Mouse (Mus musculus) megakaryocyte, embryonic 14.5 days (primary cell): ENCODE data around the gene Dagla. TPM values are rescaled to one million over a fixed set of nuclear protein-coding genes. Genes with fewer than 3 reads are reported as not detected.

ENCODE experiments used
- H3K27me3 ChIP-seq: replicated peaks from 2 replicates; pipeline ENCODE3; 2012; ENCODE audit warnings: inconsistent platforms
- H3K36me3 ChIP-seq: replicated peaks from 2 replicates; pipeline ENCODE3; 2012; ENCODE audit warnings: low read length, inconsistent platforms, mixed read lengths
- H3K4me1 ChIP-seq: 2 replicates; pipeline ENCODE4 v1.6.1; 2012; ENCODE audit warnings: inconsistent platforms
- H3K4me3 ChIP-seq: replicated peaks from 2 replicates; pipeline ENCODE3; 2012; ENCODE audit warnings: moderate library complexity, mild to moderate bottlenecking, inconsistent platforms
- H3K9me3 ChIP-seq: 2 replicates; pipeline ENCODE4 v1.6.1; 2012; ENCODE audit warnings: inconsistent platforms
- FLI1 ChIP-seq: IDR thresholded peaks from 2 replicates; pipeline ENCODE4 v1.6.1; 2012; ENCODE audit warnings: low read length, inconsistent platforms, mixed read lengths
- GATA1 ChIP-seq: IDR thresholded peaks from 3 replicates; pipeline ENCODE4 v1.6.1; 2012; ENCODE audit warnings: mixed read lengths, low read length, inconsistent platforms, borderline replicate concordance
- polyA plus RNA-seq: library from polyadenylated mRNA; stranded (reverse); fragments of >175 nt; gene quantifications from 2 replicates; pipeline ENCODE4 v1.2.3, GENCODE M21; 2012; ENCODE audit warnings: low replicate concordance; ENCODE audit not compliant: insufficient read depth

The Dagla gene
- polyA plus RNA-seq, 1 experiment, result 1.1 TPM

GRCm38 (mm10) chr19:10301263-10301662 lies 3.4 kb downstream of the Dagla start:
- no peak overlapping the region for H3K4me3 ChIP-seq
- TF ChIP-seq FLI1 (no peak), GATA1 (no peak)
- peaks cover 19% of the 10 kb centered on the region for H3K4me1 ChIP-seq
- H3K9me3 ChIP-seq, result 0 out of 2 replicates have a peak, but pooled peaks cover 3% of the 10 kb centered on the region
- no peaks in the 10 kb centered on the region for H3K36me3 ChIP-seq
- H3K27me3 ChIP-seq, result peaks cover 96% of the 10 kb centered on the region

GRCm38 (mm10) chr19:10300809-10301208 lies 3.9 kb downstream of the Dagla start:
- Histone ChIP-seq H3K4me1 (peaks cover 19% of the 10 kb centered on the region), H3K9me3 (0 out of 2 replicates have a peak, but pooled peaks cover 3% of the 10 kb centered on the region), H3K27me3 (peaks cover 96% of the 10 kb centered on the region), H3K4me3 (no peak overlapping the region), H3K36me3 (no peaks in the 10 kb centered on the region)
- no peak for TF ChIP-seq GATA1
- TF ChIP-seq FLI1, result no peak

GRCm38 (mm10) chr19:10298268-10298667 lies 6.4 kb downstream of the Dagla start:
- Histone ChIP-seq H3K27me3 (peaks cover 96% of the 10 kb centered on the region), H3K4me1 (peaks cover 4% of the 10 kb centered on the region), H3K36me3 (no peaks in the 10 kb centered on the region), H3K4me3 (no peak overlapping the region), H3K9me3 (no peaks in the 10 kb centered on the region)
- no peak for TF ChIP-seq FLI1
- TF ChIP-seq GATA1, result no peak

- Histone ChIP-seq H3K4me1 (peaks cover 4% of the 10 kb centered on the region), H3K36me3 (no peaks in the 10 kb centered on the region), H3K9me3 (no peaks in the 10 kb centered on the region), H3K4me3 (no peak overlapping the region), H3K27me3 (peaks cover 94% of the 10 kb centered on the region)
- TF ChIP-seq FLI1 (no peak), GATA1 (no peak)
Measured at GRCm38 (mm10) chr19:10297041-10297503, 7.6 kb downstream of the Dagla start.

GRCm38 (mm10) chr19:10296306-10296705 lies 8.4 kb downstream of the Dagla start:
- Histone ChIP-seq H3K4me1 (peaks cover 2% of the 10 kb centered on the region), H3K27me3 (peaks cover 93% of the 10 kb centered on the region), H3K36me3 (no peaks in the 10 kb centered on the region), H3K4me3 (no peak overlapping the region), H3K9me3 (no peaks in the 10 kb centered on the region)
- TF ChIP-seq FLI1 (no peak), GATA1 (no peak)

GRCm38 (mm10) chr19:10294631-10295562 lies 9.8 kb downstream of the Dagla start:
- H3K4me1 ChIP-seq, result peaks cover 6% of the 10 kb centered on the region; the same call in 1 of the 2 replicates
- TF ChIP-seq FLI1 (no peak), GATA1 (no peak)
- H3K36me3 ChIP-seq, result no peaks in the 10 kb centered on the region
- H3K4me3 ChIP-seq, result no peak overlapping the region
- H3K9me3 ChIP-seq, result no peaks in the 10 kb centered on the region
- peaks cover 92% of the 10 kb centered on the region for H3K27me3 ChIP-seq

- Histone ChIP-seq H3K4me1 (peaks cover 6% of the 10 kb centered on the region; the same call in 1 of the 2 replicates), H3K4me3 (no peak overlapping the region), H3K9me3 (no peaks in the 10 kb centered on the region), H3K36me3 (no peaks in the 10 kb centered on the region), H3K27me3 (peaks cover 91% of the 10 kb centered on the region)
- TF ChIP-seq GATA1 (no peak), FLI1 (no peak)
Measured at GRCm38 (mm10) chr19:10293987-10294386, 10.7 kb downstream of the Dagla start.

- peaks cover 90% of the 10 kb centered on the region for H3K27me3 ChIP-seq
- no peak for TF ChIP-seq FLI1
- TF ChIP-seq GATA1, result no peak
- peaks cover 6% of the 10 kb centered on the region; the same call in 1 of the 2 replicates for H3K4me1 ChIP-seq
- H3K36me3 ChIP-seq, result no peaks in the 10 kb centered on the region
- H3K9me3 ChIP-seq, result no peaks in the 10 kb centered on the region
- H3K4me3 ChIP-seq, result no peak overlapping the region
Measured at GRCm38 (mm10) chr19:10291896-10292490, 12.7 kb downstream of the Dagla start.

GRCm38 (mm10) chr19:10290153-10290945 lies 14.3 kb downstream of the Dagla start:
- Histone ChIP-seq H3K4me3 (no peak overlapping the region), H3K36me3 (no peaks in the 10 kb centered on the region), H3K9me3 (no peaks in the 10 kb centered on the region), H3K4me1 (peaks cover 6% of the 10 kb centered on the region; the same call in 1 of the 2 replicates), H3K27me3 (peaks cover 91% of the 10 kb centered on the region)
- TF ChIP-seq GATA1 (no peak), FLI1 (no peak)
